Mouse (Mus musculus): ENCODE results near the gene Btbd9.

DNA sequence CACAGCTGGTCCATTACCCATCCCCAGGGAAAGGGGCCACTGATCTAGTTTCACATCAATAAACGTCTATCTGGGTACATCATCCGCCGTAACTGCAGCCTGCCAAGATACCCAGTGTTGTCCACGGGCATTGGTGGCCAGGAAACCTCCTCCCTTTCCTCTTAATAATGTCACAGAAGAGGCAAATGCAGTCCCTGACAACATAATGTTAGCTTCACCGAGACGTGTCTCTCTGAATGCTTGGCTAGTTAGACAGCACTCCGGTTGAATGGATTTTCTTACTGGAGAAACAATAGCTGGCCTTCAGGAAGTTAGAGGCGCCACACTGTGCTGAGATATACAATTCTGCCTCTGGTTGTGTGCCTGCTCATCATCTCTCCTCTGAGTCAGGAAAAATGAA is 280.2 kb downstream of the Btbd9 start:
- TF ChIP-seq ZC3H11A (IDR thresholded peaks at IDR 0.05; ENCODE audit: borderline replicate concordance, low read depth, low read length) (no peak), HCFC1 (IDR thresholded peaks at IDR 0.05; ENCODE audit: borderline replicate concordance, insufficient read depth, low read length) (no peak)
